In the genomic region with DNA sequence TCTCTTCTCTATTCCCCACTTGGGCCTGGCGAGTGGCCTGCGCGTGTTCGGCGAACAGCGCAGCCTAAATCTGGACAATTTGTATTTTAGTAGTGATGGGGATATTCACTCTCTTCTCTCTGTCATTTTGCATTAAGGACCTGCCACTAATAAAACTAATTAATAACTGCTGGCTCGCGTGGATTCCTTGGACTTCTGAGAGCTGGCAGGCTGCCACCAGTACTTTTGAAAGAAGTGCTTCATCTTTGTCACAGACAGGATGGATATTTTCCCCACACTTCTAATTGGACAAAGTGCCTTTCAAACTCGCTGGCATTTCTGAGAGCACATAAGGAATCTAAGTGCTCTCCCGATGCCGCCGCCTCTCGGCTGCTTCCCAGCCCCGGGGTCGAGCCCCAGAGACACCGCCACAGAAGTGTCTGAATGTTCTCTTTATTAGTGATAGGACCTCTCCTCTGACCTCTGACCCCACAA, we compare ENCODE assay signal across 7 mouse cellular contexts. TPM values are rescaled to one million over a fixed set of nuclear protein-coding genes. Genes with fewer than 3 reads are reported as not detected.
DNase-seq lines count a peak whose midpoint lies in the region; ATAC-seq lines count a peak whose summit lies in the region.

No protein-coding gene starts in this region.

- WGBS in midbrain, embryonic 14.5 days = 51% methylated on average over 16 of the region's 16 CpGs
- WGBS in midbrain, embryonic 16.5 days = 49% methylated on average over 16 of the region's 16 CpGs
- 28% methylated on average over 16 of the region's 16 CpGs for WGBS in embryonic facial prominence, embryonic 12.5 days

- H3K9me3 ChIP-seq in midbrain, embryonic 14.5 days (ENCODE audit: control insufficient read depth, low read length) = no peaks in the 10 kb centered on the region
- no peaks in the 10 kb centered on the region for H3K9me3 ChIP-seq in midbrain, embryonic 16.5 days (replicated peaks; ENCODE audit: control insufficient read depth, low read length, poor library complexity, severe bottlenecking)
- no peaks in the 10 kb centered on the region for H3K9me3 ChIP-seq in embryonic facial prominence, embryonic 12.5 days

- peak; percentile 61 for DNase-seq in midbrain, embryonic 14.5 days
- DNase-seq in kidney, adult 9 months = peak; percentile 22
- peak; percentile 22 for DNase-seq in neural tube, embryonic 10.5 days (ENCODE audit: extremely low spot score, low spot score)
- DNase-seq in natural killer cell, adult 2 months (ENCODE audit: low spot score in 2 of 2) = no peak

- H3K4me3 ChIP-seq in midbrain, embryonic 14.5 days (replicated peaks; ENCODE audit: low read depth, low read length) = no peak overlapping the region
- H3K4me3 ChIP-seq in midbrain, embryonic 16.5 days (ENCODE audit: low read depth, low read length) = no peak overlapping the region
- H3K4me3 ChIP-seq in embryonic facial prominence, embryonic 12.5 days = no peak overlapping the region

- H3K4me2 ChIP-seq in midbrain, embryonic 14.5 days (ENCODE audit: low read length) = no peak overlapping the region
- H3K4me2 ChIP-seq in midbrain, embryonic 16.5 days (ENCODE audit: low read length) = no peak overlapping the region
- no peak overlapping the region for H3K4me2 ChIP-seq in embryonic facial prominence, embryonic 12.5 days (replicated peaks)

- no peaks in the 10 kb centered on the region; the same call in 1 of the 2 replicates for H3K27me3 ChIP-seq in midbrain, embryonic 14.5 days (ENCODE audit: control insufficient read depth, insufficient read depth, low read length)
- H3K27me3 ChIP-seq in midbrain, embryonic 16.5 days (ENCODE audit: control insufficient read depth, insufficient read depth, low read depth, low read length) = no peaks in the 10 kb centered on the region
- H3K27me3 ChIP-seq in embryonic facial prominence, embryonic 12.5 days = no peaks in the 10 kb centered on the region

- 0 out of 2 replicates have a peak overlapping the region, but pooled peaks have one; percentile 9 for H3K27ac ChIP-seq in midbrain, embryonic 14.5 days (replicated peaks; ENCODE audit: low read depth, low read length)
- H3K27ac ChIP-seq in midbrain, embryonic 16.5 days (ENCODE audit: low read length) = no peak overlapping the region
- H3K27ac ChIP-seq in embryonic facial prominence, embryonic 12.5 days = no peak overlapping the region

- 0 out of 2 replicates have a peak, but pooled peaks cover 6% of the 10 kb centered on the region for H3K4me1 ChIP-seq in midbrain, embryonic 14.5 days (ENCODE audit: control insufficient read depth, insufficient read depth, low read length)
- peaks cover 7% of the 10 kb centered on the region; the same call in 1 of the 2 replicates for H3K4me1 ChIP-seq in midbrain, embryonic 16.5 days (ENCODE audit: control insufficient read depth, insufficient read depth, low read length)
- peaks cover 16% of the 10 kb centered on the region for H3K4me1 ChIP-seq in embryonic facial prominence, embryonic 12.5 days

- no peak overlapping the region for H3K9ac ChIP-seq in midbrain, embryonic 14.5 days (replicated peaks; ENCODE audit: low read length)
- H3K9ac ChIP-seq in midbrain, embryonic 16.5 days (ENCODE audit: low read depth, low read length) = no peak overlapping the region
- H3K9ac ChIP-seq in embryonic facial prominence, embryonic 12.5 days = no peak overlapping the region

- H3K36me3 ChIP-seq in midbrain, embryonic 14.5 days (ENCODE audit: control insufficient read depth, insufficient read depth, low read length) = no peaks in the 10 kb centered on the region
- H3K36me3 ChIP-seq in midbrain, embryonic 16.5 days (ENCODE audit: control insufficient read depth, insufficient read depth, low read length) = no peaks in the 10 kb centered on the region
- no peaks in the 10 kb centered on the region for H3K36me3 ChIP-seq in embryonic facial prominence, embryonic 12.5 days

- no peak for ATAC-seq in midbrain, embryonic 14.5 days (ENCODE audit: low FRiP score, low TSS enrichment)
- no peak for ATAC-seq in midbrain, embryonic 16.5 days
- 0 out of 2 replicates have a peak, but pooled peaks have one; percentile 22 for ATAC-seq in embryonic facial prominence, embryonic 12.5 days (ENCODE audit: insufficient number of reproducible peaks, insufficient read depth, low FRiP score, low TSS enrichment)
- ATAC-seq in granulocyte monocyte progenitor cell, adult 5-6 weeks (replicated peaks; ENCODE audit: poor library complexity, severe bottlenecking) = no peak

RNA-seq across cellular contexts. Expression of a gene that starts 41.9 kb away (rescaled TPM):
- polyA plus RNA-seq in midbrain, embryonic 14.5 days (2014; fragmentation: Nextera tagmentation; extraction: Ambion mirVana) = 39.1 and 45.7 TPM in 2 replicates
- polyA plus RNA-seq in midbrain, embryonic 16.5 days (2015; fragmentation: Nextera tagmentation; extraction: Ambion mirVana) = 43.6 and 52.5 TPM in 2 replicates
- 12.4 and 12.5 TPM in 2 replicates for polyA plus RNA-seq in embryonic facial prominence, embryonic 12.5 days (2016; fragmentation: Nextera tagmentation; extraction: Ambion mirVana)
- 0.32 and 0.73 TPM in 2 replicates for total RNA-seq in granulocyte monocyte progenitor cell, adult 5-6 weeks (2014; fragmentation: Nextera tagmentation)
- 0.15 and 0.34 TPM in 2 replicates for total RNA-seq in granulocyte monocyte progenitor cell, adult 5-6 weeks (2017)

Comparison
In these comparisons a context has a peak if more than half of its experiments do, and no peak if none do; other contexts are left out.
1. DNase-seq: peak in midbrain, embryonic 14.5 days (single experiment), kidney, adult 9 months (single experiment) and neural tube, embryonic 10.5 days (single experiment); none in natural killer cell, adult 2 months (0 of 2).